Mouse (Mus musculus) layer of hippocampus, adult 18-20 months (tissue): Measurements from ENCODE around the gene Stpg2. TPM values are rescaled to one million over a fixed set of nuclear protein-coding genes. Genes with fewer than 3 reads are reported as not detected.

Source experiments
- DNase-seq, 2 experiments: peaks; one replicate each; pipeline ENCODE4 v3.0.0; 2022; ENCODE audit warnings: low spot score in 2 of 2
- total RNA-seq, 2 experiments: library from RNA; stranded (reverse); gene quantifications; 2 replicates each; pipeline ENCODE4 v1.2.3; 2021

Stpg2 gene
- total RNA-seq, 2 experiments from 2014 or later, result 0.30 TPM; not detected in 1

DNA sequence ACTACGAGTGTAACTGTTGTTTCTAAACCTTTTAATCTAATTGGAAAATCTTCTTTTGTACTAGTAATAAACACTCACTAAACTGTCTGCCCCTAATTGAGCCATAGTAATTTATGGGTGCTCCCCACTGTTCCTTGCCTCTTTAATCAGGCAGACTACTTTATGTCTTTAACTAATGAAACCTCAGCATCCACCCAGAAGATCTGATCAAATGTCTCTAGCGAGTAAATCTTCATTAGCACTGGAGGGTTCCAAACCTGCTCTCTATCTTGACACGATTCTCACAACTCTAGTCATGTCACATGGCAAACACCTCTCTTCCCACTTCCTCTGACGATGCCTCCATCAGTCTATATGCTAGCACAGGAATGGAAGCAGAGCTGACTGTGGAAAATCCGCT lies 523.8 kb downstream of the Stpg2 start:
- no peak for DNase-seq

DNA sequence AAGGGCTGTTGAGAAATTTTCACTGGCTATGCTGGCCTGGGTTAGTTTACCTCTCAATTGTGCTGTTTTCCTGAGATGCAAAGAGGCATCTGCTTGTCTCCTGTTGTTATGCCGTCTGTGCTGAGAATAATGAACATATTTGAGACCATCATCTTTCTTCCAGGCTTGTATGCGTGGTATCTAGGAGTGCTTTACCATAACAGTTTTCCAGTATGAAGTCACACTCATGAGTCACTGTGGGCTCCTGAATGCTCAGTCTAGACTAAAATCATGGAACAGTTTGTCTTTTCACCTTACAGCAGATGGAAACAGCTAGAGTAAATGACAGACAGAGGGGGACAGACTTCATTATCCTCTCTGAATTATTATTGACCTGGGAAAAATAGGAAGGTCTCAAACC lies 527.7 kb downstream of the Stpg2 start:
- DNase-seq, result no peak

DNA sequence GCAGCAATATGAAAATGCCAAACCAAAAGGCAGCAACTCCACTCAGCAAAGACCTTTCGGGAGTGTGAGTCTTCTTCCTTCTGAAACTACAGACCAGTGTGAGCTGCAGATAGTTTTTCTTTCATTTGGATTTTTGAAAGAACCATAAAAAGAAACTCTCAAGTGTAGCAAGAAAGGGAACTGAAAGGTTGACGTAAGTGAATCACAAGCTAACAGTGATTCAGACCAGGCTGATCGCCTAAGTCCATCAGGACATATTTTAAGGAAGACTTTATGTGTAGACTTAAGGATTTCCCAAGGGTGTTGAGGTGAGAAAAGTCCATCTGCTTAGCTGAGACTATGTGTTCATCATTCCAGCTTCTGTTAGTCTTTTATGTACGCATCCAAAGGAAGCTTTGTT lies 533.9 kb downstream of the Stpg2 start:
- no peak for DNase-seq

Other genes with a start within 250 kb of the Stpg2 start
- 100 to 1,000 TPM; 212 TPM for gene Rap1gds1, start 130.5 kb upstream of the Stpg2 start, total RNA-seq